Mouse (Mus musculus): ENCODE data around the gene Adam8. TPM values are rescaled to one million over a fixed set of nuclear protein-coding genes. Genes with fewer than 3 reads are reported as not detected.

The Adam8 gene
- total RNA-seq (2022) = under 1 TPM in 3 of 4 experiments, not detected in 1; 0.22 to 0.54 (median 0.39) TPM

- DNase-seq (ENCODE audit: low spot score in 2 of 2) = no peak
Observed at GRCm38 (mm10) chr7:139992406-139992805, at the start of gene Adam8. TSS of gene Adam8 (minus strand) at chr7:139992562.

GRCm38 (mm10) chr7:140037171-140037555, 44.8 kb upstream of the Adam8 start:
- DNase-seq (ENCODE audit: low spot score in 2 of 2) = no peak

DNA sequence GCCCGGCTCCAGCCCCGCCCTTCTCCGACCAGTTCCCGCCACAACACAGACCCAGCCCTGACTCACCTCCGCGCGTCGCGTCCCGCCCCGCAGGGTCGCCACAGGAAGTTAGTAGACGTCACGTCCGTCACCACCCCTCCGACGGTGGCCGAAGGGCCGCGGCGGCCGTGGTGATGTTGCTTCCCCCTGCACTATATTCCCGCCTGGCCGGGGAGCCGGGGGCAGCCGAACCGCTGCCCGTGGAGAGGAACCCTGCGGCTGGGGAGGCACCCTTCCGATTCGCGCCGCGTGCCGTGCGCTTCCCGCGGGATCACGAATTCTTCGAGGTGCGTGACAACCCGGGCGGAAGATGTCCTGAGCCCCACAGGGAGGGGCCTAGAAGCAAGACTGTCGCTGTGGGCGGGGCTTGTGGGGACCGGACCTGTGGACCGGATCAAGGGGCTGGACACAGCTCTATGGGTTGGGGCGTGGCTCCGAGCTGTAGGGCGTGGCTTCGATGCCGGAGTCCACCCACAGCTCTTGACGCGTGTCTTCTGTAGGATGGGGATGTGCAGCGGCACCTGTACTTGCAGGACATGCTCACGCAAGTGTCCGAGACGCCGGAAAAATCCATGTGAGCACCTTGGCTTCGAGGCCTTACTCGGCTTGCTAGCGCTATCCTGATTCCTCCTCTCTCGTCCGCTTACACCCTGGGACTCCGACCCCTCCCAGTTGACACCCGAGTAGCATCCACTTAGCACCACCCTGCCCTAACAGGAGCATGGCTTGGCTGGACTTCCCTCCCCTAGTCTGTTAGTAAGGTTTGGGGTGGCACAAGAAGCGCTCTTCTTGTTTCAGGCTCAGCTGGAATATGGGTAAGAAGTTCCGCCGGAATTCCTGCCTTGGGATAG, 44.2 kb upstream of the Adam8 start, which contains the start of the genes Zfp511 and Tubgcp2:
TSS of gene Zfp511 (plus strand) at position 111 of the 890 bp plus-strand sequence.
TSS of gene Tubgcp2 (minus strand) at position 389 of the 890 bp plus-strand sequence.
- DNase-seq (ENCODE audit: low spot score in 2 of 2) = peak; percentile 90 to 94

DNA sequence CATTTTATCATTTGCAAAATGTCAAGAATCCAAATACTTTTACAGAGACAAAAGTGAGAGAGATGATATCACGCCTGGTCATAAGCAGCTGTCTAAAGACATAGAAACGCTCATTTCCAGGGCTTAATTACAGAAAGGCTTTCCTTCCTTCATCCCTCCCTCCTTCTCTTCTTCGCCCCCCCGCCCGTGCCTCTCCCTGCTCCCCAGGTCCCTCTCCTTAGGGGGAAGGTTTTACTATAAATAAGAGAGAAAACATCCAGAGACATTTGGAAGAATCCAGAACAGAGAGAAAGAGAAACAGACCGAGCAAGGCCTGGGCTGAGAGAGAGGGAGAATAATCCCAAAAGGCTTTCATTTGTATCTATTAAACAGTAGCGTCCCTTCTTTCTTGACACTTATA, 43.1 kb upstream of the Adam8 start:
- no peak for DNase-seq (ENCODE audit: low spot score in 2 of 2)

- DNase-seq (ENCODE audit: low spot score in 2 of 2) = no peak
Observed at GRCm38 (mm10) chr7:140033386-140033785, 41.0 kb upstream of the Adam8 start.

DNA sequence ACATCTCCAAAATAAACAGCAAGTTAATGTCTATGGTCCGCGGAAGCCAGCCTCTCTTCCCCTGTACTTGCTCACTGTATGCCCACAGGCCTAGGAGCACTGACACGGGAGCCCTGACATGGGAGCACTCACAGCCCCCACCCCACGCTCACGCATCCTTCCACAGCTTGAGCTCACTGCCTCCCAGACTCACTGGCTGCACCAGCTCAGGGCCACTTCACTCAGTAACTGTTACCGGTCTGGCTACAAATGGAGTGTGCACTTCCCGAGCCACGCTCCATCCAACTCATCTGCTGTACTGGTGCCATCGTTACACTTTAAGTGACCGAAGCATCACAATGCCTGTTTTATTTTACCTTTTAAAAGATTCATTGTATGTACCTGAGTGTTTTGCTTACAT, 40.0 kb upstream of the Adam8 start:
- no peak for DNase-seq (ENCODE audit: low spot score in 2 of 2)

DNA sequence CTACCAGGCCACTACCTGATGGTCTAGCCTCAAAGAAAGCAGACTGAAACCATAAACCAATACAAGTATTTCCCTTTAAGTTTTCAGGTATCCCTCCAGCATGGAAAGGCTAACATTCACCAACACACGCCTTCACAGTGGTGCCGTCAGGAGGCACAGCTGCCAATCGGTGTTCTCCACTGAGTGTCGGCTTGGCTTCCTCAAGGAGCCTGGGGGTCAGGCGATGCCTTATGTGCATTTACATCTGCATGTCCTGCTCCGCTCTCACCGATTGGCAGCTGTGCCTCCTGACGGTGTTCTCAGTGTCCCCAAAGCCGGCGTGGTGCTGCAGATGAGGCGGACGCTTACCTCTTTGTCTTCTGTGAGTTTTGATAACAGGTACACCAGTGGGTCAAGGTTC, 39.4 kb upstream of the Adam8 start:
- no peak for DNase-seq (ENCODE audit: low spot score in 2 of 2)

GRCm38 (mm10) chr7:140011336-140011735, 19.0 kb upstream of the Adam8 start:
- DNase-seq (ENCODE audit: low spot score in 2 of 2) = no peak

DNA sequence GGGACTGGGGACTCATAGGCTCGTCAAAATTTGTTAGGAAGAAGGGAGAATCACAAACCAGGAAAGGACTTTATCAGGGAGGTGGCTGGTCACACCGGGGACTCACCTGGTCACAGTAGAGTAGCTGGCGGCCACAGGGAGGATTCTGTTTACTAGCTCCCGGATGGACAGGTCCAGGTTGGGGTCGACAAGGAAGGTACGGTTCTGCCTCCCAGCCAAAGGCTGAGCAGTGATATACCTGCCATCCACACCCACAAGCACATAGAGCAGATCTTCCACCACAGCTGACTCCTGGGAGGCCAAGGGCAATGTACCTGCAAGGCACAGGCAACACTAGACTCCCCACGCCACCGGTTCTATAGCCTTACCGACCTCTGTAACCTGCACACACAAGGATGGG, 15.4 kb upstream of the Adam8 start:
- DNase-seq (ENCODE audit: low spot score in 2 of 2) = no peak

DNA sequence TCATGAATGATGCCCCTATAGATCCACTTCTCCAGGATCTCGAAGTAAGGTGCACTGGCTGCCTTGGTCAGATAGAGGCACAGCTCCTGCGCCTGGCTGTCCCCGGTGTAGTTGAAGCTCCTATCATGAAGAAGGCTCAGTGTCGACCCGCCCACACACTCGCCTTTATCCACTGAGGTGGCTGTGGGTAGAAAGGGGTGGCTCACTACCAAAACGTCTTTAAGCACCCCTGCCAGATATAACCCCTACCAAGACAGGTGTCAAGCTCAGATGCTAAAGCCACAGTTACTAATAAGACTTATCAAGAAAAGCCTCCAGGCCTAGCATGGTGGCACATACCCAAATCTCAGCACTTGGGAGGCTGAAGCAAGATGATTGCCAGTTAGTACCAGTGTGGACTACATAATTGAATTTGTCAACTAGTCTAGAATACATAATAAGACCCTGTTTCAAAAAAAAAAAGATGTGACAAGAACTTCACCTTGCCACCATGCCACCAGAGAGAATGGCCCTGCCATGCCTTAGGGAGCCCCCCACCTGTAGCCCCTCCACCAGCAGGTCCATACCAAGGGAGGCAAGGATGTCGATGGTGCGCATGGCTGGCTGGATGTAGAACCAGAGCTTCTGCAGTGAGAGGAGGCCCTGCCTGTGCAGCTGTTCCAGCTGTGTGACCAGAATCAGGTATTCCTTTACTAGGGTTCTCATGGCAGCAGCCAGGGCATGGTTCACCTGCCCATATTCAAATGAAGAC, 14.7 kb upstream of the Adam8 start:
- no peak for DNase-seq (ENCODE audit: low spot score in 2 of 2)

- no peak for DNase-seq (ENCODE audit: low spot score in 2 of 2)
Observed at GRCm38 (mm10) chr7:140004666-140005065, 12.3 kb upstream of the Adam8 start.

DNA sequence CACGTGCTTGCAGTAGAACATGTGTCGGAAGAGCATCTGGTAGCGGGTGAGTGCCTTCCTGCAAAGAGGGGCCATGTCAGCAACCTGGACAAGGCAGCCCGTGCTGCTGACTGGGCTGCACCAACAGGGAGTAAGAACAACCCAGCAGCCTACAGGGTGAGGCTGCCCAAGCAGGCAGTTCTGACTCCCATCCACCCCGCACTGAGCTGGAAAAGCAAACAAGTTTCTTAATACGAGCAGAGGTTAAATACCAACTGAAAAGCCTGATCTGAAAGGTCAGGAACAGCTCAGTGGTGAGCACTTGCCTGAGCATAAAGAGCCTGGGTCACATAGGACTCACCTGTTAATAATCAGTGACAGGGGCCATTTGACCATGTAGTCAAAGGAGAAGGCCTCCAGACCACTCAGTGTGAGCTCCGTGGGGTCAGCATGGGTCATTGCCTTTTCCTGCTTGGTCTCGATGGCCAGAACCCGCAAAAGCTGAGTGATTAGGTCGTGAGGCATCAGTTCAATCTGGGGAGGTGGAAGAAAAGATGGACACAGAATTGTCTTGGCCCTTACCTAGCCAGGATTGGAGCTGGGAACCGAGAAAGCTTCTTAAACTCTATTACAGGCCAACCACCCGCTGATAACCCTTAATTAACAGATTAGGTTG, 8.9 kb upstream of the Adam8 start:
- no peak for DNase-seq (ENCODE audit: low spot score in 2 of 2)

- DNase-seq (ENCODE audit: low spot score in 2 of 2) = no peak
Observed at GRCm38 (mm10) chr7:139998691-139999350, 6.5 kb upstream of the Adam8 start.

GRCm38 (mm10) chr7:139994676-139995075, 2.3 kb upstream of the Adam8 start:
- peak in 1 of 2 experiments; percentile 25 for DNase-seq (ENCODE audit: low spot score in 2 of 2)

DNA sequence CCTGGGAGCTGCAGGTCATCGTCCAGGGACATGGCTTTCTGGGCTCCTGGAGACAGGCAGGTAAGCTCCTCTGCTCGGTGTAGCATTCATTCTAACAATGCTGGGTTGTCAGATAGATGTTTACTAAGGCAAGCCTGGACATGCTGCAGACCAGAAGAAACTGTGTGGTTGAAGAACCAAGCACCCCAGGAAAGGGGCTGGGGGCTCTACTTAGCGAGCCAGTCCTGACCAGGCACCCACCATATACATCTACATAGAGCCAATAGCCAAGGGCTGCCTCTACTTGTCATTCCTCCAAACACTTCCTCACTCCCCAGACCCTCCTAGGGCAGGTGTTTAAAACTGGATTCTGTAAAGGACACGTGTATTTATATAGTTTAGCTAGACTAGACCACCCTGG, 1.8 kb upstream of the Adam8 start:
- no peak for DNase-seq (ENCODE audit: low spot score in 2 of 2)

DNA sequence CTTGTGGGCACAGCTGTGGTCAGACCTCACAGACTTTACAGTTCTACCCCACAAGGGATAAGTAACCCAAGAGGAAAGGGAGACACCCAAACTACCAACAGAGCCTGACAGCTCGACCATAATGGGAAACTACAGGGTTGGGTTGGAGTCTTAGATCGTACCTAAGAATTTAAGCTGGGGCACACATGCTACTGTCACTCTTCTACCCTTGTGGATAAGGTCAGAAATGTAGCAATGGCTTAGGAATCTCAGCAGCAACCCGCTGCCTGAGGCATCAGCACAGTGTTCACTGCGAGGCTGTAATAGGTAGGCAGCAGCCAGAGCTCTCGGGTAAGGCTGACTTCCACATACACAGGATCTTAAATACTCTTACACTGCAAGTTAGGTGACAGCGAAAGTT, 1.2 kb upstream of the Adam8 start:
- DNase-seq (ENCODE audit: low spot score in 2 of 2) = no peak

DNA sequence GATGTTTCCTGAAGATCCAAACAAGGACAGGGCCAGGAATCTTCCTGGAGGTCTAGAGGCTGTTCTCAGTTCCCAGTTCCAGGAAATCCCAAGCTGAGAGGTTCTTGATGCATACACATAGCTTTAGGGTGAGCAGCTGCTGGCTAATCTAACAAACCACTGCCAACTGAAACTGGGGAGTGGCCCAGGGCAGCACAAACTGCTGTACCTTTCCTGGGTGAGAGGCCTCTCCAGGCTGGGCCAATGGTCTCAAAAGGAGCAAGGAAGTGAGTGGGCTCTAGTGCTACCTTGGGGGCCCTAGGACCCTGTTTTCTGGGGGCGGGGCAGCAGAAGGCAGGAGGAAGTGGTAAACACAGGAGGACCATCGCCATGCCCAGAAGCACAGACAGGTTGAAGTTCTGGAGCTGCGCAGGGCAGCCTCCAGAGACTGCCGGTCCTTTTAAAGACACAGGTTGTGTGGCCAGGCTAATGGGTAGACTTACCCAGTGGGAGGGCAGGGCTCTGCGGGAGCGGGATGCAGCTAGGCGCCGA, 1.4 kb downstream of the Adam8 start:
- DNase-seq (ENCODE audit: low spot score in 2 of 2) = no peak

- DNase-seq (ENCODE audit: low spot score in 2 of 2) = no peak
Observed at GRCm38 (mm10) chr7:139988272-139988671, 4.1 kb downstream of the Adam8 start.

DNA sequence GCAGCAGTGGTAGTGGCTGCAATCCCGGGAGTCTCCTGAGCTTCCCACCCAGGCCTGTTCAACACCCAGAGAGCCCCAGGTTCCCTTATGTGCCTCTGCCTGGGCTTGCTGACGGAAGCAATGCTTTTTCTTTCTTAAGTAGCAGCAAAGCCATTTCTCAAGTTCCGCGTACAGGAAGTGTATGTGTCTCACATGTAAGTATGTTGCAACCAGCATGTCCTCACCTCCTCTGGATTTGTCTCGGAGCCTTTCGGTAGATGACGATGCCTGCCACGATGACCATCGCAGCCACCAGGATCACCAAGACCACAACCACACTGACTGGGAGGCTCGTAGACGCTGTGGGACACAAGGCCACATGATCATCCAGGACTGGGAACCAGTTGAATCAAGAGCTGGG, 7.9 kb downstream of the Adam8 start:
- no peak for DNase-seq (ENCODE audit: low spot score in 2 of 2)

- no peak for DNase-seq (ENCODE audit: low spot score in 2 of 2)
Observed at GRCm38 (mm10) chr7:139982058-139982457, 10.3 kb downstream of the Adam8 start.

GRCm38 (mm10) chr7:139980778-139981177, 11.6 kb downstream of the Adam8 start:
- no peak for DNase-seq (ENCODE audit: low spot score in 2 of 2)
